Mouse (Mus musculus) small intestine, adult 2 months (tissue): ENCODE results near the gene Wdr47.

Experiments used
- CTCF ChIP-seq: fragments of 200-500 bp; IDR thresholded peaks from 2 replicates; pipeline ENCODE4 v1.5.1; 2012; ENCODE audit warnings: low read depth, mild to moderate bottlenecking, control low read depth, inconsistent platforms, low read length, moderate library complexity, mixed read lengths; ENCODE audit not compliant: insufficient replicate concordance, insufficient read length; ENCODE audit errors: extremely low read depth
- POLR2A ChIP-seq: fragments of 200-500 bp; IDR thresholded peaks from 2 replicates; pipeline ENCODE4 v1.6.1; 2012; ENCODE audit warnings: low read depth, mild to moderate bottlenecking, control low read depth, inconsistent platforms, low read length, moderate library complexity

GRCm38 (mm10) chr3:108562133-108562730 lies 28.8 kb upstream of the Wdr47 start, which contains the start of gene Tmem167b:
- TF ChIP-seq CTCF (no peak), POLR2A (peak; percentile 73)
